Mouse (Mus musculus): Measurements from ENCODE around the gene Ppil6.

Gene Ppil6

GRCm38 (mm10) chr10:41479961-41480360 is 10.3 kb upstream of the Ppil6 start:
- DNase-seq = no peak

- no peak for DNase-seq
Measured at GRCm38 (mm10) chr10:41480938-41481880, 9.0 kb upstream of the Ppil6 start.

GRCm38 (mm10) chr10:41482446-41482845 is 7.8 kb upstream of the Ppil6 start:
- DNase-seq = no peak

GRCm38 (mm10) chr10:41485778-41486177 is 4.5 kb upstream of the Ppil6 start:
- DNase-seq = no peak

- no peak for DNase-seq
Measured at GRCm38 (mm10) chr10:41486506-41487170, 3.6 kb upstream of the Ppil6 start.

GRCm38 (mm10) chr10:41488877-41489276 is 1.4 kb upstream of the Ppil6 start:
- no peak for DNase-seq

GRCm38 (mm10) chr10:41489294-41489693 is 945 bp upstream of the Ppil6 start:
- DNase-seq = no peak

- DNase-seq = no peak
Measured at GRCm38 (mm10) chr10:41490518-41490873, 257 bp downstream of the Ppil6 start.

- DNase-seq = no peak
Measured at GRCm38 (mm10) chr10:41491111-41491510, 872 bp downstream of the Ppil6 start.

GRCm38 (mm10) chr10:41500941-41501340 is 10.7 kb downstream of the Ppil6 start:
- no peak for DNase-seq

- DNase-seq = no peak
Measured at GRCm38 (mm10) chr10:41504996-41505395, 14.8 kb downstream of the Ppil6 start.

GRCm38 (mm10) chr10:41505446-41505845 is 15.2 kb downstream of the Ppil6 start:
- peak; percentile 53 for DNase-seq

- DNase-seq = no peak
Measured at GRCm38 (mm10) chr10:41509160-41509559, 18.9 kb downstream of the Ppil6 start.

GRCm38 (mm10) chr10:41514301-41514700 is 24.1 kb downstream of the Ppil6 start:
- no peak for DNase-seq

GRCm38 (mm10) chr10:41514921-41515320 is 24.7 kb downstream of the Ppil6 start:
- DNase-seq = no peak

GRCm38 (mm10) chr10:41518508-41518980 is 28.3 kb downstream of the Ppil6 start:
- DNase-seq = peak; percentile 65

GRCm38 (mm10) chr10:41518981-41519618 is 28.9 kb downstream of the Ppil6 start, which contains the start of gene Cd164:
Cd164 (plus strand) TSS chr10:41519414.
- peak; percentile 89 for DNase-seq

- DNase-seq = peak; percentile 44
Measured at GRCm38 (mm10) chr10:41519640-41520409, 29.6 kb downstream of the Ppil6 start.

GRCm38 (mm10) chr10:41520410-41520673 is 30.1 kb downstream of the Ppil6 start:
- no peak for DNase-seq

- no peak for DNase-seq
Measured at GRCm38 (mm10) chr10:41523386-41523785, 33.1 kb downstream of the Ppil6 start.

- no peak for DNase-seq
Measured at GRCm38 (mm10) chr10:41525696-41526095, 35.5 kb downstream of the Ppil6 start.

GRCm38 (mm10) chr10:41529972-41530371 is 39.7 kb downstream of the Ppil6 start:
- DNase-seq = no peak

- no peak for DNase-seq
Measured at GRCm38 (mm10) chr10:41535991-41536390, 45.8 kb downstream of the Ppil6 start.
